Mouse (Mus musculus) olfactory bulb, adult 2 months (tissue): ENCODE measurements around the gene Swsap1. TPM values are rescaled to one million over a fixed set of nuclear protein-coding genes. Genes with fewer than 3 reads are reported as not detected.

Experiments
- H3K27ac ChIP-seq: fragments of 200-500 bp; 2 replicates; pipeline ENCODE4 v1.5.1; 2012; ENCODE audit warnings: low read depth, low read length; ENCODE audit not compliant: insufficient read depth
- H3K4me1 ChIP-seq: fragments of 200-500 bp; 2 replicates; pipeline ENCODE4 v1.6.1; 2012; ENCODE audit warnings: low read length; ENCODE audit not compliant: control insufficient read depth, insufficient read depth
- H3K4me3 ChIP-seq: fragments of 200-500 bp; 2 replicates; pipeline ENCODE4 v1.5.1; 2012; ENCODE audit warnings: mild to moderate bottlenecking, low read depth, low read length, moderate library complexity; ENCODE audit not compliant: insufficient read depth
- CTCF ChIP-seq: fragments of 200-500 bp; IDR thresholded peaks from 2 replicates; pipeline ENCODE4 v1.5.1; 2012; ENCODE audit warnings: low read depth, mild to moderate bottlenecking, low read length, moderate library complexity; ENCODE audit not compliant: insufficient read depth
- POLR2A ChIP-seq: fragments of 200-500 bp; IDR thresholded peaks from 2 replicates; pipeline ENCODE4 v1.6.1; 2012; ENCODE audit warnings: mild to moderate bottlenecking, low read depth, low read length, moderate library complexity; ENCODE audit not compliant: insufficient read depth
- WGBS: fragments of 180-500 bp; shearing (Covaris S2); methylation state at CpG from one replicate; pipeline ENCODE4 v1.1.7; 2018; 5-methylcytosine and 5-hydroxymethylcytosine counted together
- polyA plus RNA-seq: library from polyadenylated mRNA; stranded (reverse); fragments of >200 nt; gene quantifications from 2 replicates; pipeline ENCODE4 v1.2.4, GENCODE M21; 2012; ENCODE audit warnings: low replicate concordance; ENCODE audit not compliant: missing spikeins, insufficient read depth, insufficient read length

The Swsap1 gene
- polyA plus RNA-seq, 1 experiment = not detected

- WGBS = 69% methylated on average over 9 of the region's 9 CpGs
- TF ChIP-seq POLR2A (no peak), CTCF (no peak)
Measured at GRCm38 (mm10) chr9:21960135-21960534, 4.6 kb downstream of the Swsap1 start.

GRCm38 (mm10) chr9:21960558-21961208 lies 5.1 kb downstream of the Swsap1 start:
- Histone ChIP-seq H3K27ac (no peak overlapping the region), H3K4me1 (peaks cover 27% of the 10 kb centered on the region), H3K4me3 (no peak overlapping the region)
- WGBS = 45% methylated on average over 26 of the region's 26 CpGs
- no peak for TF ChIP-seq POLR2A
- TF ChIP-seq CTCF = no peak

More at GRCm38 (mm10) chr9:21960135-21960534, 4.6 kb downstream of the Swsap1 start:
- H3K4me1 ChIP-seq = peaks cover 27% of the 10 kb centered on the region
- H3K27ac ChIP-seq = no peak overlapping the region
- H3K4me3 ChIP-seq = no peak overlapping the region

- peaks cover 27% of the 10 kb centered on the region for H3K4me1 ChIP-seq
- TF ChIP-seq CTCF = no peak
- no peak for TF ChIP-seq POLR2A
- WGBS = 4% methylated on average over 35 of the region's 35 CpGs
- H3K27ac ChIP-seq = no peak overlapping the region
- peak overlapping the region; percentile 42 for H3K4me3 ChIP-seq
Measured at GRCm38 (mm10) chr9:21961366-21961980, 5.9 kb downstream of the Swsap1 start.

GRCm38 (mm10) chr9:21962010-21962409 lies 6.5 kb downstream of the Swsap1 start:
- Histone ChIP-seq H3K4me3 (peak overlapping the region; percentile 42), H3K27ac (no peak overlapping the region), H3K4me1 (peaks cover 24% of the 10 kb centered on the region)
- WGBS = 2% methylated on average over 15 of the region's 15 CpGs
- TF ChIP-seq POLR2A (no peak), CTCF (no peak)

- WGBS = 6% methylated on average over 34 of the region's 34 CpGs
- H3K4me3 ChIP-seq = peak overlapping the region; percentile 42
- no peak overlapping the region for H3K27ac ChIP-seq
- peaks cover 24% of the 10 kb centered on the region for H3K4me1 ChIP-seq
- TF ChIP-seq POLR2A = no peak
- no peak for TF ChIP-seq CTCF
Measured at GRCm38 (mm10) chr9:21962416-21963059, 7.0 kb downstream of the Swsap1 start.

- TF ChIP-seq CTCF = no peak
- TF ChIP-seq POLR2A = no peak
Measured at GRCm38 (mm10) chr9:21963417-21963816, 7.9 kb downstream of the Swsap1 start, which contains the start of gene Epor. Gene Epor (minus strand): TSS chr9:21963506.

GRCm38 (mm10) chr9:21968883-21969282 lies 13.3 kb downstream of the Swsap1 start:
- Histone ChIP-seq H3K4me3 (no peak overlapping the region), H3K27ac (no peak overlapping the region), H3K4me1 (peaks cover 4% of the 10 kb centered on the region; the same call in 1 of the 2 replicates)
- TF ChIP-seq POLR2A (no peak), CTCF (no peak)
- 65% methylated on average over 6 of the region's 6 CpGs for WGBS

More at GRCm38 (mm10) chr9:21963417-21963816, 7.9 kb downstream of the Swsap1 start, which contains the start of gene Epor:
- Histone ChIP-seq H3K4me3 (peak within 1 kb of the TSS; percentile 42), H3K27ac (no peak within 1 kb of the TSS), H3K4me1 (peaks cover 24% of the 10 kb centered on the region)
- 55% methylated on average over 8 of the region's 8 CpGs for WGBS

- H3K27ac ChIP-seq = no peak overlapping the region
- H3K4me3 ChIP-seq = no peak overlapping the region
- WGBS = 94% methylated on average over 4 of the region's 4 CpGs
- TF ChIP-seq CTCF (no peak), POLR2A (no peak)
- peaks cover 4% of the 10 kb centered on the region; the same call in 1 of the 2 replicates for H3K4me1 ChIP-seq
Measured at GRCm38 (mm10) chr9:21969304-21969703, 13.7 kb downstream of the Swsap1 start.
